Mouse (Mus musculus) kidney, postnatal 10 days (tissue): Measurements from ENCODE around the gene Il1b.
A peak's percentile ranks its signal among the peaks of the same experiment; 100 is the strongest.

Source experiments
- DNase-seq: peaks from one replicate; pipeline ENCODE4 v3.0.0; 2021; ENCODE audit warnings: mixed read lengths

Gene Il1b

GRCm38 (mm10) chr2:129371039-129371438, at the start of gene Il1b:
Gene Il1b, minus strand, starts transcription at chr2:129371139.
- no peak for DNase-seq

GRCm38 (mm10) chr2:129419361-129419880, 48.5 kb upstream of the Il1b start:
- no peak for DNase-seq

- no peak for DNase-seq
These were observed 43.7 kb upstream of the Il1b start for GRCm38 (mm10) chr2:129414593-129414992.

GRCm38 (mm10) chr2:129413488-129413887, 42.5 kb upstream of the Il1b start:
- no peak for DNase-seq

GRCm38 (mm10) chr2:129411651-129412050, 40.7 kb upstream of the Il1b start:
- no peak for DNase-seq

GRCm38 (mm10) chr2:129410344-129410743, 39.4 kb upstream of the Il1b start:
- DNase-seq, result no peak

GRCm38 (mm10) chr2:129408476-129408875, 37.5 kb upstream of the Il1b start:
- peak; percentile 86 for DNase-seq

- DNase-seq, result no peak
These were observed 36.7 kb upstream of the Il1b start for GRCm38 (mm10) chr2:129407596-129407995.

- no peak for DNase-seq
These were observed 35.6 kb upstream of the Il1b start for GRCm38 (mm10) chr2:129406508-129406907.

- DNase-seq, result no peak
These were observed 32.8 kb upstream of the Il1b start for GRCm38 (mm10) chr2:129403786-129404185.

- DNase-seq, result no peak
These were observed 31.4 kb upstream of the Il1b start for GRCm38 (mm10) chr2:129402330-129402729.

GRCm38 (mm10) chr2:129401803-129402202, 30.9 kb upstream of the Il1b start:
- DNase-seq, result no peak

GRCm38 (mm10) chr2:129398176-129398575, 27.2 kb upstream of the Il1b start:
- no peak for DNase-seq

GRCm38 (mm10) chr2:129393524-129393923, 22.6 kb upstream of the Il1b start:
- DNase-seq, result peak; percentile 24

GRCm38 (mm10) chr2:129390161-129390560, 19.2 kb upstream of the Il1b start:
- no peak for DNase-seq

GRCm38 (mm10) chr2:129389323-129389722, 18.4 kb upstream of the Il1b start:
- DNase-seq, result no peak

- no peak for DNase-seq
These were observed 14.4 kb upstream of the Il1b start for GRCm38 (mm10) chr2:129385331-129385730.

- no peak for DNase-seq
These were observed 13.3 kb upstream of the Il1b start for GRCm38 (mm10) chr2:129384272-129384660.

- DNase-seq, result peak; percentile 24
These were observed 12.8 kb upstream of the Il1b start for GRCm38 (mm10) chr2:129383512-129384271.

GRCm38 (mm10) chr2:129380746-129381474, 10.0 kb upstream of the Il1b start:
- no peak for DNase-seq

GRCm38 (mm10) chr2:129380211-129380610, 9.3 kb upstream of the Il1b start:
- DNase-seq, result no peak

- no peak for DNase-seq
These were observed 2.4 kb upstream of the Il1b start for GRCm38 (mm10) chr2:129373307-129373706.

- DNase-seq, result no peak
These were observed 1.3 kb downstream of the Il1b start for GRCm38 (mm10) chr2:129369615-129370014.

- DNase-seq, result no peak
These were observed 2.1 kb downstream of the Il1b start for GRCm38 (mm10) chr2:129368795-129369194.
